Comparison of ENCODE assay signal across 11 mouse cellular contexts in genomic region chr4:43979746-43980145, GRCm38 (mm10). TPM values are rescaled to one million over a fixed set of nuclear protein-coding genes. Genes with fewer than 3 reads are reported as not detected.
DNase-seq lines count a peak whose midpoint lies in the region.
"Had no signal": no experiment of that assay in that cellular context is flagged by ENCODE, and none has a peak within 500 bp of the region (broad histone marks: within the 10 kb centered on the region; RNA-seq: fewer than 3 reads in every experiment).

No protein-coding gene starts in this region.

- H3K9me3 ChIP-seq in heart, embryonic 10.5 days: no peaks in the 10 kb centered on the region
- H3K9me3 ChIP-seq: liver, embryonic 15.5 days had no signal

- peak; percentile 62 for DNase-seq in heart, embryonic 10.5 days (ENCODE audit: low spot score)
- DNase-seq in heart, postnatal 36 days: no peak
- DNase-seq in urinary bladder, postnatal 14 days (ENCODE audit: low spot score): peak; percentile 53
- DNase-seq in urinary bladder, postnatal 10 days (ENCODE audit: low spot score): no peak
- DNase-seq in frontal cortex, postnatal 36 days (ENCODE audit: low spot score in 2 of 2): peak; percentile 91 to 95
- peak; percentile 88 to 90 for DNase-seq in left cerebral cortex, postnatal 36 days (ENCODE audit: low spot score in 2 of 2)
- DNase-seq in telencephalon, adult 2 months (ENCODE audit: low read depth, low spot score): peak; percentile 93
- DNase-seq in T-cell, adult 2 months (ENCODE audit: low spot score): no peak

- 0 out of 2 replicates have a peak, but pooled peaks cover under 1% of the 10 kb centered on the region for H3K36me3 ChIP-seq in heart, embryonic 10.5 days

- intact Hi-C loops in heart, postnatal 36 days (cut with DNase I): loop anchor here (10.0 kb wide), 1 partner anchor 215 kb away; no protein-coding TSS in a partner anchor
- intact Hi-C loops in left cerebral cortex, postnatal 36 days (cut with DNase I): loop anchor here (5.0 to 10.0 kb wide), 2 partner anchors 72 to 215 kb away; no protein-coding TSS in a partner anchor

- no peak overlapping the region for H3K27ac ChIP-seq in heart, embryonic 10.5 days
- H3K27ac ChIP-seq: liver, embryonic 15.5 days had no signal

- no peak overlapping the region for H3K4me3 ChIP-seq in heart, embryonic 10.5 days
- H3K4me3 ChIP-seq: liver, embryonic 15.5 days had no signal

- peaks cover 24% of the 10 kb centered on the region for H3K4me1 ChIP-seq in heart, embryonic 10.5 days

- peaks cover 15% of the 10 kb centered on the region; the same call in 1 of the 2 replicates for H3K27me3 ChIP-seq in heart, embryonic 10.5 days (ENCODE audit: insufficient read depth, poor library complexity, severe bottlenecking)
- H3K27me3 ChIP-seq: CH12.LX; liver, embryonic 15.5 days had no signal

- WGBS in heart, embryonic 10.5 days: 79% methylated on average over 3 of the region's 3 CpGs

RNA-seq across cellular contexts. Expression of gene Ccin, which starts 3.5 kb away (rescaled TPM):
- polyA plus RNA-seq in heart, embryonic 10.5 days (2016; fragmentation: Nextera tagmentation; extraction: Ambion mirVana): not detected in 2 replicates
- under 1 TPM in 1 of 2 experiments, not detected in 1; 0.14 TPM for total RNA-seq in heart, postnatal 36 days (2021)
- not detected for total RNA-seq in left cerebral cortex, postnatal 36 days (2021)
- total RNA-seq: CH12.LX; common myeloid progenitor, adult 5-6 weeks had no signal
- polyA plus RNA-seq: liver, embryonic 15.5 days had no signal

RNA-seq across cellular contexts. Expression of gene Glipr2, which starts 22.5 kb away (rescaled TPM):
- 114 and 119 TPM in 2 replicates for polyA plus RNA-seq in heart, embryonic 10.5 days (2016; fragmentation: Nextera tagmentation; extraction: Ambion mirVana)
- 1 to 10 TPM; 2.5 to 3.8 TPM for total RNA-seq in heart, postnatal 36 days (2021)
- 1 to 10 TPM; 2.5 to 3.2 TPM for total RNA-seq in left cerebral cortex, postnatal 36 days (2021)

RNA-seq across cellular contexts. Expression of gene Clta, which starts 24.5 kb away (rescaled TPM):
- 156 and 170 TPM in 2 replicates for polyA plus RNA-seq in heart, embryonic 10.5 days (2016; fragmentation: Nextera tagmentation; extraction: Ambion mirVana)
- 10 to 100 TPM; 81.1 to 85.3 TPM for total RNA-seq in heart, postnatal 36 days (2021)
- 100 to 1,000 TPM; 266 to 296 TPM for total RNA-seq in left cerebral cortex, postnatal 36 days (2021)

Comparison
In these comparisons a context has a peak if more than half of its experiments do, and no peak if none do; other contexts are left out.
1. DNase-seq: peak in heart, embryonic 10.5 days (single experiment), urinary bladder, postnatal 14 days (single experiment), frontal cortex, postnatal 36 days (2 of 2), left cerebral cortex, postnatal 36 days (2 of 2) and telencephalon, adult 2 months (single experiment); none in heart, postnatal 36 days (0 of 2), urinary bladder, postnatal 10 days (single experiment) and T-cell, adult 2 months (single experiment).